Mouse (Mus musculus) midbrain, embryonic 14.5 days (tissue): Measurements from ENCODE around the gene Tmem33. TPM values are rescaled to one million over a fixed set of nuclear protein-coding genes. Genes with fewer than 3 reads are reported as not detected.

Experiments
- ATAC-seq: fragments of 200-750 bp; cut with Nextera tagmentation; 2 replicates; pipeline ENCODE4 v1.8.0; 2017; ENCODE audit warnings: moderate number of reproducible peaks, moderate library complexity; ENCODE audit not compliant: low FRiP score, low TSS enrichment
- DNase-seq: peaks from one replicate; pipeline ENCODE4 v3.0.0-alpha.2; 2015
- H3K27ac ChIP-seq: fragments of 300-500 bp; sonication (generic); replicated peaks from 2 replicates; pipeline ENCODE4 v1.5.1; 2014; ENCODE audit warnings: mild to moderate bottlenecking, low read depth, low read length, moderate library complexity
- H3K27me3 ChIP-seq: fragments of 300-500 bp; sonication (generic); 2 replicates; pipeline ENCODE4 v1.6.1; 2014; ENCODE audit warnings: low read length, control low read depth, mixed read lengths; ENCODE audit not compliant: control insufficient read depth, insufficient read depth
- H3K36me3 ChIP-seq: fragments of 300-500 bp; sonication (generic); 2 replicates; pipeline ENCODE4 v1.6.1; 2014; ENCODE audit warnings: low read length, control low read depth; ENCODE audit not compliant: control insufficient read depth, insufficient read depth
- H3K4me1 ChIP-seq: fragments of 300-500 bp; sonication (generic); 2 replicates; pipeline ENCODE4 v1.6.1; 2014; ENCODE audit warnings: mild to moderate bottlenecking, antibody characterized with exemption, low read length, control low read depth; ENCODE audit not compliant: control insufficient read depth, insufficient read depth
- H3K4me2 ChIP-seq: fragments of 300-500 bp; sonication (generic); 2 replicates; pipeline ENCODE4 v1.6.1; 2014; ENCODE audit warnings: mild to moderate bottlenecking, low read length, moderate library complexity
- H3K4me3 ChIP-seq: fragments of 300-500 bp; sonication (generic); replicated peaks from 2 replicates; pipeline ENCODE4 v1.5.1; 2014; ENCODE audit warnings: low read depth, low read length
- H3K9ac ChIP-seq: fragments of 300-500 bp; sonication (generic); replicated peaks from 2 replicates; pipeline ENCODE4 v1.6.1; 2014; ENCODE audit warnings: mild to moderate bottlenecking, low read length, moderate library complexity
- H3K9me3 ChIP-seq: fragments of 300-500 bp; sonication (generic); 2 replicates; pipeline ENCODE4 v1.6.1; 2016; ENCODE audit warnings: low read length, control low read depth, mixed read lengths; ENCODE audit not compliant: control insufficient read depth
- WGBS: fragments of 180-500 bp; shearing (Covaris S2); extraction: QIAGEN DNeasy Blood & Tissue Kit; methylation state at CpG from one replicate; pipeline ENCODE4 v1.1.7; 2014; 5-methylcytosine and 5-hydroxymethylcytosine counted together
- polyA plus RNA-seq: library from polyadenylated mRNA; unstranded; fragments of >200 nt; fragmentation: Nextera tagmentation; extraction: Ambion mirVana; gene quantifications from 2 replicates; pipeline ENCODE4 v1.2.1, GENCODE M21; 2014

Gene Tmem33
- polyA plus RNA-seq, 1 experiment from 2014 or later = 70.6 TPM

GRCm38 (mm10) chr5:67223391-67224121 lies 36.8 kb upstream of the Tmem33 start:
- no peak overlapping the region for H3K27ac ChIP-seq
- no peak overlapping the region for H3K4me3 ChIP-seq
- H3K4me2 ChIP-seq = no peak overlapping the region

GRCm38 (mm10) chr5:67224122-67224502 lies 36.3 kb upstream of the Tmem33 start:
- H3K9ac ChIP-seq = no peak overlapping the region
- DNase-seq (no peak), ATAC-seq (no peak)
- H3K27me3 ChIP-seq = peaks cover 97% of the 10 kb centered on the region
- WGBS = 17% methylated on average over 6 of the region's 6 CpGs
- no peak overlapping the region for H3K27ac ChIP-seq
- no peaks in the 10 kb centered on the region for H3K36me3 ChIP-seq
- 0 out of 2 replicates have a peak, but pooled peaks cover 2% of the 10 kb centered on the region for H3K4me1 ChIP-seq
- no peak overlapping the region for H3K4me2 ChIP-seq
- H3K9me3 ChIP-seq = peaks cover 5% of the 10 kb centered on the region
- H3K4me3 ChIP-seq = no peak overlapping the region

More at GRCm38 (mm10) chr5:67223391-67224121, 36.8 kb upstream of the Tmem33 start:
- ATAC-seq (no peak), DNase-seq (no peak)
- H3K27me3 ChIP-seq = peaks cover 97% of the 10 kb centered on the region
- H3K36me3 ChIP-seq = no peaks in the 10 kb centered on the region
- 0 out of 2 replicates have a peak, but pooled peaks cover 2% of the 10 kb centered on the region for H3K4me1 ChIP-seq
- H3K9me3 ChIP-seq = peaks cover 5% of the 10 kb centered on the region
- H3K9ac ChIP-seq = no peak overlapping the region
- WGBS = 4% methylated on average over 15 of the region's 15 CpGs

- 48% methylated on average over 7 of the region's 7 CpGs for whole genome bisulfite sequencing
- Histone ChIP-seq H3K9me3 (peaks cover 5% of the 10 kb centered on the region), H3K4me1 (peaks cover 10% of the 10 kb centered on the region), H3K9ac (no peak overlapping the region), H3K4me2 (no peak overlapping the region), H3K36me3 (no peaks in the 10 kb centered on the region), H3K27me3 (peaks cover 97% of the 10 kb centered on the region), H3K4me3 (no peak overlapping the region), H3K27ac (no peak overlapping the region)
- DNase-seq = no peak
- no peak for ATAC-seq
Observed at GRCm38 (mm10) chr5:67225758-67226157, 34.6 kb upstream of the Tmem33 start.

- H3K9me3 ChIP-seq = peaks cover 5% of the 10 kb centered on the region
- 6% methylated on average over 11 of the region's 11 CpGs for whole genome bisulfite sequencing
Observed at GRCm38 (mm10) chr5:67227261-67227660, 33.1 kb upstream of the Tmem33 start.

GRCm38 (mm10) chr5:67227682-67228444 lies 32.5 kb upstream of the Tmem33 start:
- 2% methylated on average over 15 of the region's 15 CpGs for WGBS
- no peak for DNase-seq
- Histone ChIP-seq H3K4me3 (no peak overlapping the region), H3K4me2 (no peak overlapping the region), H3K27me3 (peaks cover 95% of the 10 kb centered on the region), H3K27ac (no peak overlapping the region), H3K9me3 (peaks cover 5% of the 10 kb centered on the region), H3K4me1 (peaks cover 10% of the 10 kb centered on the region), H3K9ac (no peak overlapping the region), H3K36me3 (no peaks in the 10 kb centered on the region)
- no peak for ATAC-seq

More at GRCm38 (mm10) chr5:67227261-67227660, 33.1 kb upstream of the Tmem33 start:
- Histone ChIP-seq H3K27me3 (peaks cover 95% of the 10 kb centered on the region), H3K4me2 (no peak overlapping the region), H3K27ac (no peak overlapping the region), H3K36me3 (no peaks in the 10 kb centered on the region), H3K4me3 (no peak overlapping the region), H3K9ac (no peak overlapping the region), H3K4me1 (peaks cover 10% of the 10 kb centered on the region)
- DNase-seq = no peak
- ATAC-seq = no peak

- ATAC-seq = no peak
- H3K27ac ChIP-seq = no peak overlapping the region
- H3K9ac ChIP-seq = no peak overlapping the region
- no peaks in the 10 kb centered on the region for H3K9me3 ChIP-seq
- H3K4me2 ChIP-seq = no peak overlapping the region
- WGBS = 45% methylated on average over 4 of the region's 4 CpGs
- peaks cover 64% of the 10 kb centered on the region for H3K27me3 ChIP-seq
- DNase-seq = no peak
- no peaks in the 10 kb centered on the region for H3K36me3 ChIP-seq
- no peak overlapping the region for H3K4me3 ChIP-seq
- H3K4me1 ChIP-seq = peaks cover 8% of the 10 kb centered on the region
Observed at GRCm38 (mm10) chr5:67234682-67235081, 25.7 kb upstream of the Tmem33 start.

- H3K9ac ChIP-seq = no peak overlapping the region
- no peak overlapping the region for H3K4me2 ChIP-seq
- no peaks in the 10 kb centered on the region for H3K9me3 ChIP-seq
- H3K4me1 ChIP-seq = peaks cover 2% of the 10 kb centered on the region; the same call in 1 of the 2 replicates
- no peak overlapping the region for H3K27ac ChIP-seq
- no peaks in the 10 kb centered on the region for H3K36me3 ChIP-seq
- 63% methylated on average over 3 of the region's 3 CpGs for WGBS
- H3K27me3 ChIP-seq = peaks cover 56% of the 10 kb centered on the region
- no peak overlapping the region for H3K4me3 ChIP-seq
- no peak for ATAC-seq
- DNase-seq = no peak
Observed at GRCm38 (mm10) chr5:67235462-67235861, 24.9 kb upstream of the Tmem33 start.

- no peak for DNase-seq
- no peak for ATAC-seq
- H3K9me3 ChIP-seq = no peaks in the 10 kb centered on the region
- no peaks in the 10 kb centered on the region for H3K36me3 ChIP-seq
- H3K27ac ChIP-seq = no peak overlapping the region
- 91% methylated on average over 3 of the region's 3 CpGs for WGBS
- H3K4me2 ChIP-seq = no peak overlapping the region
- H3K4me1 ChIP-seq = no peaks in the 10 kb centered on the region
- H3K4me3 ChIP-seq = no peak overlapping the region
- peaks cover 45% of the 10 kb centered on the region for H3K27me3 ChIP-seq
- H3K9ac ChIP-seq = no peak overlapping the region
Observed at GRCm38 (mm10) chr5:67236601-67237000, 23.8 kb upstream of the Tmem33 start.
